Mouse (Mus musculus) intestine, postnatal 0 days (tissue): ENCODE measurements around the gene Tec. TPM values are rescaled to one million over a fixed set of nuclear protein-coding genes. Genes with fewer than 3 reads are reported as not detected.

Experiments used
- ATAC-seq: fragments of 200-750 bp; cut with Nextera tagmentation; 2 replicates; pipeline ENCODE4 v1.8.0; 2017; ENCODE audit warnings: mild to moderate bottlenecking, moderate TSS enrichment, moderate library complexity
- H3K27ac ChIP-seq: fragments of 300-500 bp; sonication (generic); 2 replicates; pipeline ENCODE4 v1.5.1; 2014; ENCODE audit warnings: mild to moderate bottlenecking, low read depth, low read length, moderate library complexity
- H3K27me3 ChIP-seq: fragments of 300-500 bp; sonication (generic); replicated peaks from 2 replicates; pipeline ENCODE4 v1.6.1; 2014; ENCODE audit warnings: low read length, mixed read lengths; ENCODE audit not compliant: control insufficient read depth, insufficient read depth
- H3K36me3 ChIP-seq: fragments of 300-500 bp; sonication (generic); 2 replicates; pipeline ENCODE4 v1.6.1; 2014; ENCODE audit warnings: mild to moderate bottlenecking, moderate library complexity; ENCODE audit not compliant: control insufficient read depth, insufficient read depth
- H3K4me1 ChIP-seq: fragments of 300-500 bp; sonication (generic); replicated peaks from 2 replicates; pipeline ENCODE4 v1.6.1; 2014; ENCODE audit warnings: antibody characterized with exemption, low read length, mixed read lengths; ENCODE audit not compliant: control insufficient read depth, insufficient read depth
- H3K4me2 ChIP-seq: fragments of 300-500 bp; sonication (generic); replicated peaks from 2 replicates; pipeline ENCODE4 v1.6.1; 2014; ENCODE audit warnings: low read depth, mild to moderate bottlenecking, moderate library complexity
- H3K4me3 ChIP-seq: fragments of 300-500 bp; sonication (generic); 2 replicates; pipeline ENCODE4 v1.5.1; 2014; ENCODE audit warnings: low read depth, low read length
- H3K9ac ChIP-seq: fragments of 300-500 bp; sonication (generic); 2 replicates; pipeline ENCODE4 v1.6.1; 2014; ENCODE audit warnings: mild to moderate bottlenecking, low read depth, low read length
- H3K9me3 ChIP-seq: fragments of 300-500 bp; sonication (generic); 2 replicates; pipeline ENCODE4 v1.6.1; 2016; ENCODE audit warnings: mixed run types; ENCODE audit not compliant: control insufficient read depth
- CTCF ChIP-seq: sonication (generic); IDR thresholded peaks from 2 replicates; pipeline ENCODE4 v1.5.1; 2016; ENCODE audit warnings: low read depth, mild to moderate bottlenecking, control low read depth, antibody characterized with exemption, moderate library complexity
- WGBS: fragments of 180-500 bp; shearing (Covaris S2); extraction: QIAGEN DNeasy Blood & Tissue Kit; methylation state at CpG from one replicate; pipeline ENCODE4 v1.1.7; 2014; 5-methylcytosine and 5-hydroxymethylcytosine counted together
- polyA plus RNA-seq: library from polyadenylated mRNA; unstranded; fragments of >200 nt; fragmentation: Nextera tagmentation; extraction: Ambion mirVana; gene quantifications from 2 replicates; pipeline ENCODE4 v1.2.1, GENCODE M21; 2015

Gene Tec
- polyA plus RNA-seq, 1 experiment from 2014 or later = 12.4 TPM

DNA sequence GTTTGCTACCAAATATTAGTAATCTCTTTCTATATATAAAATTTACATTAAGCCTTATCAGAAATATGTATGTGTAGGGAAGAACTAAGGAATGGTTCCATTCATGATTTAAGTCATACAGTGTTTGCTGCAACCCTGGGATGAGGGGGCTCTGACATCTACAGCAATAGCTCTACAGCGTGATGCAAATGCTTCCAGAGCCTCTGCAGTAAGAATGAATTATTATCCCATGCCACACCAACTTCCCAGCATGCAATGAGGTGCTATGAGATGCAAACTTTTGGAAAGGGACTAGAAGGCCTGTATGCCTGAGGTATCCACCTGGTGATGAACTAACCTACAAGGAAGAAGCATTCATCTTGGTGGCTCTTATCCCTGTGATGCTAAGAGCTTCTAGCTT lies 52.2 kb downstream of the Tec start:
- no peak for TF ChIP-seq CTCF
- no peak overlapping the region for H3K27ac ChIP-seq
- WGBS = 84% methylated on average over 1 of the region's 1 CpGs
- H3K4me2 ChIP-seq = no peak overlapping the region
- no peaks in the 10 kb centered on the region for H3K4me1 ChIP-seq
- ATAC-seq = no peak
- no peaks in the 10 kb centered on the region; the same call in 1 of the 2 replicates for H3K36me3 ChIP-seq
- H3K9me3 ChIP-seq = no peaks in the 10 kb centered on the region
- H3K4me3 ChIP-seq = no peak overlapping the region
- H3K9ac ChIP-seq = no peak overlapping the region
- no peaks in the 10 kb centered on the region for H3K27me3 ChIP-seq

DNA sequence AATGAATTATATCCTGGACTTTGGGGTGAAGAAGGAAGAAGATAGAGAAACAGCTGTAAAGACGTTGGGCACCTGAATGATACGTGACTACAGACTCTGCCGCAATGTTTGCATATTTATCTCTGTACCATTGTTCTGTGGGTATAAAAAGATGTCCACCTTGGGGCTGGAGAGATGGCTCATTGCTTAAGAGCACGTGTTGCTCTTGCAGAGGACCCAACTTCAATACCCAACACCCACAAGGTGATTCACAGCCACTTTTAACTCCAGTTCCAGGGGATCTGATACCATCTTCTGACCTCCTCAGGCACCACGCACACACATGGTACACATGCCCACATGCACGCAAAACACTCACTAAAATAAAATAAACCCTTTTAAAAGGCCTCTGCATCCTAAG lies 52.9 kb downstream of the Tec start:
- Histone ChIP-seq H3K9me3 (no peaks in the 10 kb centered on the region), H3K36me3 (no peaks in the 10 kb centered on the region; the same call in 1 of the 2 replicates), H3K9ac (no peak overlapping the region), H3K4me1 (no peaks in the 10 kb centered on the region), H3K27me3 (no peaks in the 10 kb centered on the region), H3K27ac (no peak overlapping the region), H3K4me2 (no peak overlapping the region), H3K4me3 (no peak overlapping the region)
- no peak for TF ChIP-seq CTCF
- ATAC-seq = no peak
- 77% methylated on average over 6 of the region's 6 CpGs for WGBS

DNA sequence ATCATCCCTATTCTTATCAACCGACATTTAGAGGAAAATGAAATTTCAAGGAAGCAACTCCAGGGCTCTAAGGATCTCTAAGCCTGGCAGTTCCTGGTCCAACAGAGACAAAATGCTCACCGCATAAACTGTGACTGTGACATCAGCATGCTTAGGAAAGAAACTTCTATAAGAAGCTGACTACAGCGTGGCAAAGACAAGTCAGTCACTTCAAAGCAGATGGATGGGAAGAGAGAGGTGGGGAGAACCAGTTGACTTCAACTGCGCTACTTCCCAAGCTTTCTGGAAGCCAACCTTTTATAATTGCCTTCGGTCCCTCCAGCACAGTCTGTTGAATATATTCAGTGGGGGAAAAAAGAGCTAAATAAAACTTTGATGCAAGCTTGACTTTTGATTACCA lies 54.2 kb downstream of the Tec start:
- no peak for ATAC-seq
- H3K4me3 ChIP-seq = no peak overlapping the region
- H3K9ac ChIP-seq = no peak overlapping the region
- no peaks in the 10 kb centered on the region for H3K9me3 ChIP-seq
- H3K27me3 ChIP-seq = no peaks in the 10 kb centered on the region
- H3K36me3 ChIP-seq = no peaks in the 10 kb centered on the region; the same call in 1 of the 2 replicates
- 84% methylated on average over 5 of the region's 5 CpGs for WGBS
- no peak overlapping the region for H3K27ac ChIP-seq
- H3K4me1 ChIP-seq = no peaks in the 10 kb centered on the region
- H3K4me2 ChIP-seq = no peak overlapping the region
- no peak for TF ChIP-seq CTCF

- WGBS = 28% methylated on average over 5 of the region's 5 CpGs
- TF ChIP-seq CTCF = no peak
- H3K4me3 ChIP-seq = no peak overlapping the region
- H3K4me1 ChIP-seq = no peaks in the 10 kb centered on the region
- no peak for ATAC-seq
- H3K36me3 ChIP-seq = no peaks in the 10 kb centered on the region; the same call in 1 of the 2 replicates
- H3K4me2 ChIP-seq = no peak overlapping the region
- no peak overlapping the region for H3K9ac ChIP-seq
- H3K27ac ChIP-seq = no peak overlapping the region
- H3K9me3 ChIP-seq = no peaks in the 10 kb centered on the region
- H3K27me3 ChIP-seq = no peaks in the 10 kb centered on the region
Measured at GRCm38 (mm10) chr5:72812908-72813307, 55.4 kb downstream of the Tec start.

- 59% methylated on average over 3 of the region's 3 CpGs for WGBS
- H3K4me3 ChIP-seq = no peak overlapping the region
- H3K4me1 ChIP-seq = no peaks in the 10 kb centered on the region
- ATAC-seq = no peak
- H3K9me3 ChIP-seq = no peaks in the 10 kb centered on the region
- no peak overlapping the region for H3K27ac ChIP-seq
- no peak for TF ChIP-seq CTCF
- no peak overlapping the region for H3K4me2 ChIP-seq
- no peak overlapping the region for H3K9ac ChIP-seq
- H3K27me3 ChIP-seq = no peaks in the 10 kb centered on the region
- no peaks in the 10 kb centered on the region for H3K36me3 ChIP-seq
Measured at GRCm38 (mm10) chr5:72812328-72812727, 56.0 kb downstream of the Tec start.

GRCm38 (mm10) chr5:72811397-72811796 lies 56.9 kb downstream of the Tec start:
- ATAC-seq = no peak
- Histone ChIP-seq H3K4me2 (0 out of 2 replicates have a peak overlapping the region, but pooled peaks have one; percentile 6), H3K4me1 (no peaks in the 10 kb centered on the region), H3K27me3 (no peaks in the 10 kb centered on the region), H3K4me3 (no peak overlapping the region), H3K36me3 (no peaks in the 10 kb centered on the region), H3K9me3 (no peaks in the 10 kb centered on the region), H3K27ac (no peak overlapping the region), H3K9ac (no peak overlapping the region)
- 50% methylated on average over 3 of the region's 3 CpGs for WGBS
- TF ChIP-seq CTCF = no peak

DNA sequence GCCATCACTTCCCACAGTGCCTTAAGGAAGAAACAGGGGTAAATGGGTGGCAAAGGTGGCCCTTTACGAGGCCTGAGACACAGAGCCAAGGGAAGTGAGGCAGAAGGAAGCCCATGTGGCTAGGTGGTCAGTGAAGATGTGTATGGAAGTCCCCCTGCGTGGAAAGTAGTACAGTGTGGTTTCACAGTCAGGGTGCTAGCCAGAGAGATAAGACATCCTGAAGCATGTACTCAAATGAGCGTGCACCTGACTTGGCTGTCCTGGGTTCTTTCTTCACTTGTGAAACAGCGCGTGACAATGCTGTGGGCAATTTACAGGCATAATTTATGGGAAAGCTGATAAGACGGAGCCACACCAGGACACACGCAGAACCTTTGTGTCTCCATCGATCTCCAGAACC lies 57.3 kb downstream of the Tec start:
- Histone ChIP-seq H3K27ac (no peak overlapping the region), H3K4me1 (no peaks in the 10 kb centered on the region), H3K9ac (no peak overlapping the region), H3K27me3 (no peaks in the 10 kb centered on the region), H3K4me2 (0 out of 2 replicates have a peak overlapping the region, but pooled peaks have one; percentile 6), H3K9me3 (no peaks in the 10 kb centered on the region), H3K36me3 (no peaks in the 10 kb centered on the region), H3K4me3 (no peak overlapping the region)
- TF ChIP-seq CTCF = no peak
- peak; percentile 76 for ATAC-seq
- 28% methylated on average over 8 of the region's 8 CpGs for WGBS
